Mouse (Mus musculus): ENCODE measurements at regions not wholly inside any gene's neighbourhood (a gene's known extent, or its start where the extent isn't known, plus 50 kb on each side); places are given as distances from the start of the nearest gene placed in this dataset.

- Histone ChIP-seq H3K9ac (no peak overlapping the region), H3K4me3 (no peak overlapping the region), H3K27ac (no peak overlapping the region), H3K4me1 (peaks cover 5% of the 10 kb centered on the region; the same call in 1 of the 2 replicates), H3K36me3 (replicated peaks) (no peaks in the 10 kb centered on the region), H3K4me2 (no peak overlapping the region), H3K27me3 (replicated peaks) (no peaks in the 10 kb centered on the region), H3K9me3 (no peaks in the 10 kb centered on the region)
- WGBS, result 81% methylated on average over 7 of the region's 7 CpGs
- ATAC-seq (replicated peaks), result no peak
Observed at GRCm38 (mm10) chr7:119384670-119385241, 74.3 kb downstream of the Gp2 start.

- WGBS, result 16% methylated on average over 3 of the region's 3 CpGs
- H3K9ac ChIP-seq, result no peak overlapping the region
- ATAC-seq (replicated peaks), result peak; percentile 78
- H3K27ac ChIP-seq, result peak overlapping the region; percentile 51
- H3K4me2 ChIP-seq, result no peak overlapping the region
- H3K36me3 ChIP-seq (replicated peaks), result no peaks in the 10 kb centered on the region
- H3K27me3 ChIP-seq (replicated peaks), result no peaks in the 10 kb centered on the region
- peaks cover 9% of the 10 kb centered on the region; the same call in 1 of the 2 replicates for H3K4me1 ChIP-seq
- no peak overlapping the region for H3K4me3 ChIP-seq
- no peaks in the 10 kb centered on the region for H3K9me3 ChIP-seq
Observed at GRCm38 (mm10) chr7:119379935-119380334, 79.2 kb downstream of the Gp2 start.

- H3K9ac ChIP-seq, result no peak overlapping the region
- WGBS, result 20% methylated on average over 1 of the region's 1 CpGs
- peaks cover 20% of the 10 kb centered on the region for H3K4me1 ChIP-seq
Observed at GRCm38 (mm10) chr7:119364268-119364596, 94.9 kb downstream of the Gp2 start.

DNA sequence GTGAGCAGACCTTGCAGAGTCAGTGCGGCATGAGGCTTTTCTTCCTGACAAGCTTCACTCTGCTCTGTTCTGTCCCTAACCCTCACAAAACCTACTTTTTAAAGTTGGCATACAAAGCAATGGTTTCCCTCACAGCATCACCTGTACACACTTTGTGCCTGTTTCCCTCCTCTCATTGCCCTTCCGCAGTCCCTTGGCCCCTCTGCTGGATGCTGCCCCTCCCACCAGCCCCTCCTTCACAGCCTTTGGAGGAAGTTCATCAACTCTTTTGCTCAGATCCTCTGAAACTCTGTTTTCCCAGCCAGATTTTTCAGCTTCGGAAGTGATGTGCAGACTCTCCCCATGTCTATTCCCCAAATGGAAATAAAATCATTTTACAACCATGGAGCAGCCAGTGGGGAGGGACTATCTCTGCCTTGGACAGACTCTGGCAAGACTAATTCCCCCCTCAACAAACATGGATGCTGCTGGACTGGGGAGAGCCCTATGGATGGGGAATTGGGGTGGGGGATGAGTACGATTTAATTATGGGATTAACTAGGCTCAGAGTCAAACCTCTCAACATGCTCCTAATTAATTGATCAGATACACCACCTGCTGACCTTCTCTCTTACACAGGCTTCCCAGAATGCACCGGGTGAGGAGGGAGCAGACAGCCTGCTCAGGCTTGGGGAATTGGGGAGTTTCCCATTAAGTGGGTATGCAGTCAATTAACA lies 95.4 kb downstream of the Gp2 start:
- ATAC-seq (replicated peaks), result peak; percentile 92
- Histone ChIP-seq H3K9me3 (no peaks in the 10 kb centered on the region), H3K36me3 (replicated peaks) (no peaks in the 10 kb centered on the region), H3K9ac (no peak overlapping the region), H3K27me3 (replicated peaks) (no peaks in the 10 kb centered on the region), H3K4me1 (peaks cover 20% of the 10 kb centered on the region), H3K27ac (peak overlapping the region; percentile 51), H3K4me3 (no peak overlapping the region), H3K4me2 (no peak overlapping the region)
- 27% methylated on average over 5 of the region's 5 CpGs for WGBS

More at GRCm38 (mm10) chr7:119364268-119364596, 94.9 kb downstream of the Gp2 start:
- Histone ChIP-seq H3K9me3 (no peaks in the 10 kb centered on the region), H3K4me3 (no peak overlapping the region), H3K4me2 (no peak overlapping the region), H3K27me3 (replicated peaks) (no peaks in the 10 kb centered on the region), H3K27ac (peak overlapping the region; percentile 51), H3K36me3 (replicated peaks) (no peaks in the 10 kb centered on the region)
- no peak; the same call in 1 of the 2 replicates for ATAC-seq (replicated peaks)

GRCm38 (mm10) chr7:119357338-119357737 lies 101.7 kb downstream of the Gp2 start:
- 49% methylated on average over 3 of the region's 3 CpGs for WGBS

GRCm38 (mm10) chr7:119356251-119356650 lies 102.8 kb downstream of the Gp2 start:
- Histone ChIP-seq H3K9me3 (no peaks in the 10 kb centered on the region), H3K36me3 (replicated peaks) (no peaks in the 10 kb centered on the region), H3K4me2 (no peak overlapping the region), H3K4me1 (no peaks in the 10 kb centered on the region), H3K27me3 (replicated peaks) (no peaks in the 10 kb centered on the region), H3K9ac (no peak overlapping the region), H3K27ac (no peak overlapping the region), H3K4me3 (no peak overlapping the region)
- no peak for ATAC-seq (replicated peaks)

More at GRCm38 (mm10) chr7:119357338-119357737, 101.7 kb downstream of the Gp2 start:
- Histone ChIP-seq H3K9ac (no peak overlapping the region), H3K27me3 (replicated peaks) (no peaks in the 10 kb centered on the region), H3K27ac (no peak overlapping the region), H3K4me3 (no peak overlapping the region), H3K36me3 (replicated peaks) (no peaks in the 10 kb centered on the region), H3K9me3 (no peaks in the 10 kb centered on the region), H3K4me2 (no peak overlapping the region), H3K4me1 (no peaks in the 10 kb centered on the region)
- peak; percentile 54; the same call in 1 of the 2 replicates for ATAC-seq (replicated peaks)

DNA sequence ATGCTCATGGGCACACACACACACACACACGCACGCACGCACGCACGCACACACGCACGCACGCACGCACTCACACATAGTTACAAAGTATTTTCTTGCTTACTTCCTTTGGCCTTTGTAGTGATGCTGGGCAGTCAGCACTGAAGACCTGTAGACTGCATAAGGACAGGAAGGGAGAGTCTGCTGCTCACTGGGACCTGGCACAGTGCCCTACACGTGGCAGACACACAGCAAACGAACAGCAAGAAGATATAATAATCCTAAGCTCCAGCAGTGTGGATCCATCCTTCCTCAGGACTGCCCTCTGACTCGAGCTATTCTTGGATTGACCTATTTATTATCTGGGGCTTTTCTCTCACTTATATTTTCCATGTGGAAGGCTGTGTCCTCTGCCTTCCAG lies 106.5 kb downstream of the Gp2 start:
- Histone ChIP-seq H3K4me2 (no peak overlapping the region), H3K9me3 (no peaks in the 10 kb centered on the region), H3K9ac (no peak overlapping the region), H3K36me3 (replicated peaks) (no peaks in the 10 kb centered on the region), H3K4me1 (no peaks in the 10 kb centered on the region), H3K27me3 (replicated peaks) (no peaks in the 10 kb centered on the region), H3K4me3 (no peak overlapping the region), H3K27ac (no peak overlapping the region)
- WGBS, result 87% methylated on average over 12 of the region's 12 CpGs
- ATAC-seq (replicated peaks), result no peak

DNA sequence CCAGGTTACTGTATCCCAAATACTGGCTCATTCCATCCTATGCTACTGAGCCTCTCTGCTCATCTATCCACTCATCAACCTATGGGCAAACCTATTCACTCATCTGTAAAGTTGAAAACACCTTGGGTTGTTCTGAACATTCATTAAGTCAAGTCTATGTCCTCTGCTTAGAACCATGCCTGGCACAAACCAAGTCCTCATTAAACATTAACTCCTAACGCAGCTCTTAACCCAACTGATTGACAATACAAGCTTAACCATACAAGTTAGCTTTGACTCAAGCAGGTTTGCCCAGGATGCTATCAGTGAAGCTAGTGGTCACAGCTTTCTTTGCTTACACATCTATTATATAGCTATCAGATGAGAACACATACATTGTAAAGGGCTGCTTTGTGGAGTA lies 108.4 kb downstream of the Gp2 start:
- H3K4me1 ChIP-seq, result no peaks in the 10 kb centered on the region
- no peak overlapping the region for H3K27ac ChIP-seq
- no peaks in the 10 kb centered on the region for H3K9me3 ChIP-seq
- H3K4me2 ChIP-seq, result no peak overlapping the region
- no peak for ATAC-seq (replicated peaks)
- WGBS, result 88% methylated on average over 1 of the region's 1 CpGs
- no peak overlapping the region for H3K4me3 ChIP-seq
- no peaks in the 10 kb centered on the region for H3K36me3 ChIP-seq (replicated peaks)
- H3K9ac ChIP-seq, result no peak overlapping the region
- H3K27me3 ChIP-seq (replicated peaks), result no peaks in the 10 kb centered on the region

DNA sequence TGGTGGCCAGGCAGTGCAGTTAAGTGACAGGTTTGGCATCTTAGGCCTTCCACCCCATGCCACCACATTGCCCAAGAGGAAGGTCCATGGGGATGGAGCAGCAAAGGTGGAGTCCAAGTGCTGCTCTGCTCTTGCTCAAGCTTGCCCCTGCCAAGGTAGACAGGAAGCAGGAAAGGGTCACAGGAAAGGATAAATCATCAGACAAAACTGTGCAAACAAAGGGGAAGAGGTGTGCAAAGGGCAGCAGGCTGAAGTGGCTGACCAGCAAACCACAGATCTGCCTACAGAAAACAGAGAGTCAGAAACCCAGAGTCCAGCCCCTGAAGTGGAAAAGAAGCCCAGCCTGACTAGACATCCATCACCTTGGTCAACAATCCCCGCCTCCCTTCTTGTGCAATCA lies 115.7 kb downstream of the Gp2 start:
- Histone ChIP-seq H3K4me1 (no peaks in the 10 kb centered on the region), H3K4me3 (no peak overlapping the region), H3K9me3 (no peaks in the 10 kb centered on the region), H3K27me3 (replicated peaks) (no peaks in the 10 kb centered on the region), H3K9ac (no peak overlapping the region), H3K36me3 (replicated peaks) (no peaks in the 10 kb centered on the region), H3K4me2 (no peak overlapping the region), H3K27ac (no peak overlapping the region)
- 76% methylated on average over 1 of the region's 1 CpGs for WGBS
- ATAC-seq (replicated peaks), result no peak

- H3K4me3 ChIP-seq, result no peak overlapping the region
- WGBS, result 64% methylated on average over 1 of the region's 1 CpGs
- peak; percentile 75 for ATAC-seq (replicated peaks)
- peaks cover 16% of the 10 kb centered on the region for H3K4me1 ChIP-seq
- H3K9ac ChIP-seq, result no peak overlapping the region
- H3K9me3 ChIP-seq, result no peaks in the 10 kb centered on the region
- no peaks in the 10 kb centered on the region for H3K27me3 ChIP-seq (replicated peaks)
- H3K36me3 ChIP-seq (replicated peaks), result no peaks in the 10 kb centered on the region
- H3K27ac ChIP-seq, result no peak overlapping the region
- no peak overlapping the region for H3K4me2 ChIP-seq
Observed at GRCm38 (mm10) chr7:119333102-119333501, 126.0 kb downstream of the Gp2 start.

DNA sequence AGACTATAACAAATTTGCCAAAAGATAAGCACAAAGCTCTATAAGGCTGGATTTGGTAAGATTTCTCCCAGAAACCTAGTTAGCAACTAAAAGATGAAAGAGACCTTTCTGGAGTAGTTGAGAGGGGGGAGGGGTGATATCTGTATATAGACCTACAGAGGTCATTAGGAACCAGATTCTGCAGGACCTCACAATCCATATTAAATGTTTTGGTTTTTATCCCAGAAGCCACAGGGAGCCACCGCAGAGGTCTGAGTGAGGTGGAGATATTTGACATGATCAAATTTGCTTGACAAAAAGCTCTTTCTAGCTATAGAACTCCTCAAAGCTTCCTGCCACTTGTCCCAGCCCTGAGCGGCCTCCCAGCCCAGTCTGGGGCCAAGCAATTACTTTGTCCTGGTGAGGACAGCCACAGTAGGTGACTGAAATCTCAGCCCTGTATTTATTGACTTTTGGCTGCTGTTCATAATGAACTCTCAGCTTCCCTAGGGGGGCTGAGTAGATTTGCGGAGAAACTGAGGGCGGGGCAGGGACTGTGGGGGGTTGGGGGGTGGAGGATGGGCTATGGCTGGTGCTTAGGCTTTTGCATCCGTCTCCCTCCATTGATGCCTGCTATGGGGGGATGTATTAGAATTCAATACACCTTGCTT lies 128.5 kb downstream of the Gp2 start:
- WGBS, result 4% methylated on average over 5 of the region's 5 CpGs
- Histone ChIP-seq H3K4me3 (no peak overlapping the region), H3K9me3 (no peaks in the 10 kb centered on the region), H3K9ac (no peak overlapping the region), H3K27me3 (replicated peaks) (no peaks in the 10 kb centered on the region), H3K27ac (no peak overlapping the region), H3K4me1 (peaks cover 16% of the 10 kb centered on the region), H3K4me2 (no peak overlapping the region), H3K36me3 (replicated peaks) (no peaks in the 10 kb centered on the region)
- ATAC-seq (replicated peaks), result peak; percentile 64

DNA sequence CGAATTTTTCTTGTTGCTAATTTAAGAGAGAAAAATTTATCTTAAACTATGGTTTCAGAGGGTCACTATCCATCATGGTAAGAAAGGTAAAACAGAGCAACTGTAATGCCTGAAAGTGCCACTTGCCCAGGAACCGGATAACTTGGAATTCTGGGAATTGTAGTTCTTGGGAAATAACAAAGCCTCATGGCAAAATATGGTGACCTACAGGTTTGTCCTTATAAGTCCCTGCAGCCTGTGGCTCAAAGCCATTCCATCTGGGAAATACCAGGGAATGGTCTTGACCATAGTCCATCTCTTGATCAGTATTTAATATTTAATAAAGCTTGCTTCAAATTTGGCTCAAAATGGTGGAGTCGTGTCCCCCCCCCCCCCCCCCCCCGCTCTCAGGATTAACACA lies 111.9 kb upstream of the Gpr139 start:
- Histone ChIP-seq H3K9ac (no peak overlapping the region), H3K4me2 (no peak overlapping the region), H3K4me1 (no peaks in the 10 kb centered on the region), H3K27ac (no peak overlapping the region), H3K27me3 (replicated peaks) (no peaks in the 10 kb centered on the region), H3K9me3 (no peaks in the 10 kb centered on the region), H3K36me3 (replicated peaks) (no peaks in the 10 kb centered on the region), H3K4me3 (no peak overlapping the region)
- 73% methylated on average over 4 of the region's 4 CpGs for WGBS
- no peak for ATAC-seq (replicated peaks)

DNA sequence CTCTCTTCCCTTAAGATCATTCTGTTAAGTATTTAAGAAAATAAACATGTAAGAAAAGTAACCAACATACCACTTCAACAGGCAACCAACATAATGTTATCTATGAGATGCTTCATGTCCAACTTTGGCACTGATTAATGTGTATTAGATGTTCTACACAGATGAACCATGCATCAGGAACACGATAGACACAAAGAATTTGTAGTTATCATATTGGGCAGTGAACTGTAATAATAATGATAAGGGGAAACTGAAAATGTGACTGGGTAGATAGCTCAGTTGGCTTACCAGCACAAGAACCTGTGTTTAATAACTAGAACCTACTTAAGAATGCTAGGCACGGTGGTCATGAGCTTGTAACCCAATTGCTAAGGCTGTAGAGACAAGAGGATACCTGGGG lies 107.0 kb upstream of the Gpr139 start:
- Histone ChIP-seq H3K4me2 (no peak overlapping the region), H3K27me3 (replicated peaks) (no peaks in the 10 kb centered on the region), H3K4me1 (no peaks in the 10 kb centered on the region), H3K4me3 (no peak overlapping the region), H3K9me3 (no peaks in the 10 kb centered on the region), H3K36me3 (replicated peaks) (no peaks in the 10 kb centered on the region), H3K9ac (no peak overlapping the region), H3K27ac (no peak overlapping the region)
- 78% methylated on average over 2 of the region's 2 CpGs for WGBS
- ATAC-seq (replicated peaks), result no peak

Data from midbrain, embryonic 15.5 days (tissue).